Mouse (Mus musculus): ENCODE measurements around the gene Lefty2.

DNA sequence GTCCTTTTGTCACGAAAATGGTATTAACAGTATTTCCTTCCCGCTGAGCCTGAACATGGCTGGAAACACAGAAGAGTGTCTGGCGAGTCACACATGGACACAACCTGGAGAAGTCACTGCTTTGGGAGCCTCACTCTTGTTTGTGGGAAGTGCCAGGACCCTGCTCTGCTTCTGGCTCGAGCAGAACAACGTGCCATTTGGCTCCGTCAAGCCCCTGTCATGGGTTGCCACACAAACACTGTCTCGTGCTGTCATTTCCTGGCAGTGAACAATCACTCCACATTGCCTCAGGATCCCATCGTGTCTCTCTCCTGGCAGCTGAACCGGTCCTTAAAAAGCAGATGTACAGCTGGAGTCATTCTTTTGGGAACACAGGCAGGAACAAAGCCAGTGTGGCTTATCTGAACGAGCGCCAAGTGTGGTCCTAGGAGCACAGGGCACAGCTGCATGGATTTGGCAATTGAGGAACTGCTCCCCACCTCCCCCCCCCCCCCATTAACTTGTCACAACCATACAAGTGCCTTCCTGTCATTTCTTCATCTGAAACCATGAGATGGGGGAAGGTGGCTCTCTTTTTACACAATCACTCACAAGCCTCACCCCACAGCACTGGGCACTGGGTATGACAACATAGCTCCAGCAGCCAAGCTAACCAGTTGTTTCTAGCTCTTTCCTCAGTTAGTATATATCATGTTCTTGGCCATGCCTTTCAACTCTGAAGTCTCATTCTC is 44.2 kb upstream of the Lefty2 start:
- TF ChIP-seq FOSL1 (IDR thresholded peaks at IDR 0.05; ENCODE audit: insufficient read depth, low read length, poor library complexity, severe bottlenecking), result no peak
- no peak for TF ChIP-seq CTCF (IDR thresholded peaks at IDR 0.05; ENCODE audit: control insufficient read depth, insufficient read depth, insufficient read length)
- no peak for TF ChIP-seq MYOD1 (IDR thresholded peaks at IDR 0.05; ENCODE audit: control insufficient read depth, insufficient read length, low read depth)

All from C2C12 (cell line).